Mouse (Mus musculus): ENCODE results near the gene Gng2. TPM values are rescaled to one million over a fixed set of nuclear protein-coding genes. Genes with fewer than 3 reads are reported as not detected.

The Gng2 gene
- polyA plus RNA-seq, 1 experiment from 2014 or later = 38.5 TPM

- H3K4me2 ChIP-seq (ENCODE audit: low read length) = no peak overlapping the region
- no peak for ATAC-seq (replicated peaks; ENCODE audit: low FRiP score, low read depth)
- TF ChIP-seq CTCF (IDR thresholded peaks at IDR 0.05; ENCODE audit: low read depth) = no peak
- no peaks in the 10 kb centered on the region for H3K27me3 ChIP-seq (ENCODE audit: insufficient read depth, low read length)
- DNase-seq (ENCODE audit: low spot score) = no peak
- no peak overlapping the region for H3K4me3 ChIP-seq (replicated peaks; ENCODE audit: low read depth, low read length)
- H3K9me3 ChIP-seq (replicated peaks; ENCODE audit: low read length) = no peaks in the 10 kb centered on the region; the same call in 1 of the 2 replicates
- 53% methylated on average over 6 of the region's 6 CpGs for WGBS
- no peaks in the 10 kb centered on the region for H3K36me3 ChIP-seq (ENCODE audit: insufficient read depth, low read length)
- no peak overlapping the region for H3K9ac ChIP-seq (ENCODE audit: low read depth, low read length)
- H3K4me1 ChIP-seq (replicated peaks; ENCODE audit: insufficient read depth, low read length) = no peaks in the 10 kb centered on the region
- H3K27ac ChIP-seq = no peak overlapping the region
These were observed 49.5 kb downstream of the Gng2 start for GRCm38 (mm10) chr14:19927879-19928278.

GRCm38 (mm10) chr14:19927156-19927555 is 50.3 kb downstream of the Gng2 start:
- H3K9ac ChIP-seq (ENCODE audit: low read depth, low read length) = no peak overlapping the region
- H3K36me3 ChIP-seq (ENCODE audit: insufficient read depth, low read length) = no peaks in the 10 kb centered on the region
- WGBS = 71% methylated on average over 2 of the region's 2 CpGs
- no peaks in the 10 kb centered on the region for H3K27me3 ChIP-seq (ENCODE audit: insufficient read depth, low read length)
- no peak for TF ChIP-seq CTCF (IDR thresholded peaks at IDR 0.05; ENCODE audit: low read depth)
- H3K4me2 ChIP-seq (ENCODE audit: low read length) = no peak overlapping the region
- ATAC-seq (replicated peaks; ENCODE audit: low FRiP score, low read depth) = no peak
- no peak overlapping the region for H3K4me3 ChIP-seq (replicated peaks; ENCODE audit: low read depth, low read length)
- H3K9me3 ChIP-seq (replicated peaks; ENCODE audit: low read length) = no peaks in the 10 kb centered on the region; the same call in 1 of the 2 replicates
- no peaks in the 10 kb centered on the region for H3K4me1 ChIP-seq (replicated peaks; ENCODE audit: insufficient read depth, low read length)
- no peak overlapping the region for H3K27ac ChIP-seq
- no peak for DNase-seq (ENCODE audit: low spot score)

GRCm38 (mm10) chr14:19926312-19926711 is 51.1 kb downstream of the Gng2 start:
- H3K9ac ChIP-seq (ENCODE audit: low read depth, low read length) = no peak overlapping the region
- no peaks in the 10 kb centered on the region for H3K27me3 ChIP-seq (ENCODE audit: insufficient read depth, low read length)
- no peaks in the 10 kb centered on the region; the same call in 1 of the 2 replicates for H3K9me3 ChIP-seq (replicated peaks; ENCODE audit: low read length)
- H3K4me2 ChIP-seq (ENCODE audit: low read length) = no peak overlapping the region
- ATAC-seq (replicated peaks; ENCODE audit: low FRiP score, low read depth) = no peak
- H3K4me1 ChIP-seq (replicated peaks; ENCODE audit: insufficient read depth, low read length) = no peaks in the 10 kb centered on the region
- WGBS = 84% methylated on average over 8 of the region's 8 CpGs
- no peak for TF ChIP-seq CTCF (IDR thresholded peaks at IDR 0.05; ENCODE audit: low read depth)
- no peak overlapping the region for H3K27ac ChIP-seq
- H3K4me3 ChIP-seq (replicated peaks; ENCODE audit: low read depth, low read length) = no peak overlapping the region
- no peak for DNase-seq (ENCODE audit: low spot score)
- H3K36me3 ChIP-seq (ENCODE audit: insufficient read depth, low read length) = no peaks in the 10 kb centered on the region

DNA sequence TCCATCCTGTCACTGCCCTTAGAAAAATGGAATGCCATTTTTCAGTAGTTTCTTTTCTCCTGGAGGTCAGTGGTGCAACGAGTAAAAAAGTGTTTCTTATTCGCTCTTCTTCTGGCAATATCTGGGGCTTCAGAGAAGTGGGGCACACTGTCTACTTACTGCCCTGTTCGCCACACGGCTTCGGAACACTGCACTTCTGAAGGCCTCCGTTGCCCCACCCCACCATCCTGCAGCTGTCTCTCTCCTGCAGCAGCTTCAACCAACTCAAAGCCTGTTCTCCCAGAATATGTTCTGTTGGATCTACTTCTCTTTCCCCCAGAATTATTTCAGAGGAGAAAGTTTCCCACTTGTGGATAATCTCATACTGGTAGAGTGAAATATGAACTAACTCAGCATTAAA is 52.3 kb downstream of the Gng2 start:
- DNase-seq (ENCODE audit: low spot score) (no peak), ATAC-seq (replicated peaks; ENCODE audit: low FRiP score, low read depth) (no peak)
- Histone ChIP-seq H3K4me2 (ENCODE audit: low read length) (no peak overlapping the region), H3K9me3 (replicated peaks; ENCODE audit: low read length) (no peaks in the 10 kb centered on the region; the same call in 1 of the 2 replicates), H3K4me3 (replicated peaks; ENCODE audit: low read depth, low read length) (no peak overlapping the region), H3K36me3 (ENCODE audit: insufficient read depth, low read length) (no peaks in the 10 kb centered on the region), H3K9ac (ENCODE audit: low read depth, low read length) (no peak overlapping the region), H3K27ac (no peak overlapping the region), H3K27me3 (ENCODE audit: insufficient read depth, low read length) (no peaks in the 10 kb centered on the region), H3K4me1 (replicated peaks; ENCODE audit: insufficient read depth, low read length) (no peaks in the 10 kb centered on the region)
- 79% methylated on average over 6 of the region's 6 CpGs for WGBS
- no peak for TF ChIP-seq CTCF (IDR thresholded peaks at IDR 0.05; ENCODE audit: low read depth)

DNA sequence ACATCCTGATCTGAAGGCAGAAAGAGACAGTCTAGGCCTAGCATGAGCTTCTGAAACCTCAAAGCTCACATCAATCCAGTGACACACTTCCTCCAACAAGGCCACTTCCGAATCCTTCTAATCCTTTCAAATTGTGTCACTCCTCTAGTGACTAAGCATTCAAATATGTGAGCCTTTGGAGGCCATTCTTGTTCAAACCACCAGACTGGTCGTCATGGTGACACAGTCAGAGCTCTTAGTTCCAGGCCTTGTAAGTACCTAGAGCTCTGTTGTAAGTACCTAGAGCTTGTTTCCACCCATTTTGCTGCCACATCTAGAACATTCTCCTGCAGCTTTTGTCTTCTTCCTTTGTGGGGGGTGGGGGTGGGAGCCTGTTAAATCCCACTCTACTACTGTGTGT is 53.3 kb downstream of the Gng2 start:
- Histone ChIP-seq H3K9me3 (replicated peaks; ENCODE audit: low read length) (no peaks in the 10 kb centered on the region; the same call in 1 of the 2 replicates), H3K36me3 (ENCODE audit: insufficient read depth, low read length) (no peaks in the 10 kb centered on the region), H3K27me3 (ENCODE audit: insufficient read depth, low read length) (no peaks in the 10 kb centered on the region), H3K27ac (no peak overlapping the region), H3K4me3 (replicated peaks; ENCODE audit: low read depth, low read length) (no peak overlapping the region), H3K4me1 (replicated peaks; ENCODE audit: insufficient read depth, low read length) (no peaks in the 10 kb centered on the region), H3K9ac (ENCODE audit: low read depth, low read length) (no peak overlapping the region), H3K4me2 (ENCODE audit: low read length) (no peak overlapping the region)
- 94% methylated on average over 2 of the region's 2 CpGs for WGBS
- no peak for TF ChIP-seq CTCF (IDR thresholded peaks at IDR 0.05; ENCODE audit: low read depth)
- DNase-seq (ENCODE audit: low spot score) (no peak), ATAC-seq (replicated peaks; ENCODE audit: low FRiP score, low read depth) (no peak)

DNA sequence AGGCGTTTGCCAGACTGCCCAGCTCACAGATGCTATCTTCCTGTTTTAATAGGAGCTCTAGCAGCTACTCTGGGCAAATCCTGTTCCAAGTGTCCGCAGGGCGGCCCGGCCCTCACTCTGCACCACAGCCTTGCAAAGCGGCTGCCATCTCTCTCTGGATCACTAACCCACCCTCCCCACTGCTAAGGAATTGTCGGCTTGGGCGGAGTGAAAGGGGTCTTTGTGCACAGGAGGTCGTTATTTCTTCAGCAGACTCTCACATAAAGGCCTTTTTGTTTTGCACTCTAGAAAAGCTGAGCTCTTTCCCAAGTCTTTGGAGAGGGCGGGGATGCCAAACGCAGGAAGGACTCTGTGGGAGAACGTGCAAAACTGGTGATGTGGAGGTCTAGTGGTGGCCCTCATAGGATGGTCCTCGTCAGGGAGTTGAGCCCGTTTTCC is 57.2 kb downstream of the Gng2 start:
- no peaks in the 10 kb centered on the region for H3K4me1 ChIP-seq (replicated peaks; ENCODE audit: insufficient read depth, low read length)
- H3K27ac ChIP-seq = no peak overlapping the region
- peak; percentile 7; the same call in 1 of the 2 replicates for ATAC-seq (replicated peaks; ENCODE audit: low FRiP score, low read depth)
- 41% methylated on average over 13 of the region's 13 CpGs for WGBS
- peak; percentile 38 for DNase-seq (ENCODE audit: low spot score)
- no peaks in the 10 kb centered on the region for H3K36me3 ChIP-seq (ENCODE audit: insufficient read depth, low read length)
- H3K9ac ChIP-seq (ENCODE audit: low read depth, low read length) = no peak overlapping the region
- no peak for TF ChIP-seq CTCF (IDR thresholded peaks at IDR 0.05; ENCODE audit: low read depth)
- no peaks in the 10 kb centered on the region; the same call in 1 of the 2 replicates for H3K9me3 ChIP-seq (replicated peaks; ENCODE audit: low read length)
- H3K4me3 ChIP-seq (replicated peaks; ENCODE audit: low read depth, low read length) = no peak overlapping the region
- H3K4me2 ChIP-seq (ENCODE audit: low read length) = no peak overlapping the region
- H3K27me3 ChIP-seq (ENCODE audit: insufficient read depth, low read length) = no peaks in the 10 kb centered on the region

DNA sequence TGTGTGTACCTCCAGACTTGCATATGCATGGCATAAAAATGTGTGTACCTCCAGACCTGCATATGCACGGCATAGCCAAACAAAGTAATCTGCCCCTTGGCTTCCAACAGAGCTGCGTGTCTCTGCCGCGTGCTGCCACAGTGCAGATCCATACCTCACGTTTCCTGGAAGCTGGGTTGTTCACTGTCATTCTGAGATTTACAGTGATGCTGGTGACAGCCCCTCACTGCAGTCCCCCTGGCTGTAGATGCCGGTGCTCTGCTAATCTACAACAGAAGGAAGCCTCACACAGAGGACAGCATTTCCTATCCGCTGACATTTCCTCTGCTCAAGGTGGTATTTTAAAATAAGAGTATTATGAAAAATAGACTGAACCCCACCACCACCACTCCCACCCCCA is 57.6 kb downstream of the Gng2 start:
- no peaks in the 10 kb centered on the region; the same call in 1 of the 2 replicates for H3K9me3 ChIP-seq (replicated peaks; ENCODE audit: low read length)
- no peaks in the 10 kb centered on the region for H3K4me1 ChIP-seq (replicated peaks; ENCODE audit: insufficient read depth, low read length)
- peak; percentile 12; the same call in 1 of the 2 replicates for TF ChIP-seq CTCF (IDR thresholded peaks at IDR 0.05; ENCODE audit: low read depth)
- H3K4me3 ChIP-seq (replicated peaks; ENCODE audit: low read depth, low read length) = no peak overlapping the region
- no peak overlapping the region for H3K4me2 ChIP-seq (ENCODE audit: low read length)
- 61% methylated on average over 7 of the region's 7 CpGs for WGBS
- H3K36me3 ChIP-seq (ENCODE audit: insufficient read depth, low read length) = no peaks in the 10 kb centered on the region
- no peak for DNase-seq (ENCODE audit: low spot score)
- H3K27me3 ChIP-seq (ENCODE audit: insufficient read depth, low read length) = no peaks in the 10 kb centered on the region
- H3K9ac ChIP-seq (ENCODE audit: low read depth, low read length) = no peak overlapping the region
- no peak overlapping the region for H3K27ac ChIP-seq
- no peak for ATAC-seq (replicated peaks; ENCODE audit: low FRiP score, low read depth)

All from kidney, postnatal 0 days (tissue).